Comparison of ENCODE assay signal across 8 mouse cellular contexts in the genomic region with DNA sequence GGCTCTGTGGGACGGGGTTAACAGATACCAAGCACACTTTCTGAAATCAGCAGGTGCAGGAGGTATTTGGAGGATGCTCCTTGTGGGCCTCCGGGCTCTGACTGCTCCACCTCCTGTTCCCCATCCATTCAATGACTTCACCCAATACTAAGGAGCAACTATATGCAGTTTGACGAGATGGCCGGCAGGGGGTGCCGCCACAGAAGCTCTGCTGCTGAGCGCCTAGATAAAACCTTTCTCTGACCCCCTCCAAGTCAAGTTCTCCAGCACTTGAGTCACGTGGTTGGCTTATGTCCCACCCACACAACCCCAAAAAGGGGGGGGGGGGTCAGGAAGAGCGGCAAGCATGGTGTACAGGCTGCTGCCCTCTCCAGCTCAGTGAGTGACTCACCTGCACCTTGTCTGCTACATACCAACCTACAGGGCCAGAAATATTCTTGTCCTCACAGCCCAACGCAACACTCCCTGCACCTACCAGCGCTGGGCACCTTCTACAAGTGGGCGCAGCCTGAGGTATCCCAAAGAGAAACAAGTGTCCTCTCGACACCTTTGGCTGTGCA. TPM values are rescaled to one million over a fixed set of nuclear protein-coding genes. Genes with fewer than 3 reads are reported as not detected.
DNase-seq lines count a peak whose midpoint lies in the region; ATAC-seq lines count a peak whose summit lies in the region.

No protein-coding gene starts in this region.

- DNase-seq in frontal cortex, postnatal 36 days (ENCODE audit: low spot score in 2 of 2), result no peak
- DNase-seq in ovary, postnatal 14 days (ENCODE audit: low spot score), result peak; percentile 15
- DNase-seq in ovary, adult 18-20 months (ENCODE audit: low spot score), result no peak
- peak; percentile 63 for DNase-seq in cerebellum, adult 8-10 months
- DNase-seq in kidney, postnatal 10 days, result peak; percentile 58
- DNase-seq in retina, postnatal 1 day, result peak; percentile 82

- peak; percentile 14 for ATAC-seq in frontal cortex, adult (ENCODE audit: low TSS enrichment)
- ATAC-seq in megakaryocyte, adult 5-6 weeks (ENCODE audit: poor library complexity, severe bottlenecking), result no peak

RNA-seq across cellular contexts. Expression of gene Pgbd5, which starts 40.5 kb away (rescaled TPM):
- 0.09 TPM in 1 of 2 replicates, not detected in the other for total RNA-seq in megakaryocyte, adult 5-6 weeks (2015)
- not detected in 2 replicates for total RNA-seq in megakaryocyte, adult 5-6 weeks (2017)

Comparison
In these comparisons a context has a peak if more than half of its experiments do, and no peak if none do; other contexts are left out.
1. DNase-seq: peak in ovary, postnatal 14 days (single experiment), cerebellum, adult 8-10 months (single experiment), kidney, postnatal 10 days (single experiment) and retina, postnatal 1 day (single experiment); none in frontal cortex, postnatal 36 days (0 of 2) and ovary, adult 18-20 months (single experiment).